Mouse (Mus musculus): ENCODE measurements around the gene Cntn2.
"Not testable (repeated sequence)": the region's sequence is repeated elsewhere in the genome, so short reads cannot be mapped to it uniquely, and the experiment has no call there.

Gene Cntn2

GRCm38 (mm10) chr1:132511521-132511920 is 31.5 kb downstream of the Cntn2 start:
- DNase-seq (ENCODE audit: low spot score in 2 of 2): no peak

GRCm38 (mm10) chr1:132509771-132510170 is 33.3 kb downstream of the Cntn2 start:
- peak in 1 of 2 experiments; percentile 9 for DNase-seq (ENCODE audit: low spot score in 2 of 2)

- DNase-seq (ENCODE audit: low spot score in 2 of 2): no peak
Measured at GRCm38 (mm10) chr1:132506656-132507055, 36.4 kb downstream of the Cntn2 start.

GRCm38 (mm10) chr1:132506058-132506457 is 37.0 kb downstream of the Cntn2 start, which contains the start of gene Tmem81:
TSS of gene Tmem81 (plus strand) at chr1:132506230.
- no peak for DNase-seq (ENCODE audit: low spot score in 2 of 2)

GRCm38 (mm10) chr1:132505155-132505554 is 37.9 kb downstream of the Cntn2 start:
- no peak for DNase-seq (ENCODE audit: low spot score in 2 of 2)

GRCm38 (mm10) chr1:132500535-132500934 is 42.5 kb downstream of the Cntn2 start:
- no peak for DNase-seq (ENCODE audit: low spot score in 2 of 2)

- no peak for DNase-seq (ENCODE audit: low spot score in 2 of 2)
Measured at GRCm38 (mm10) chr1:132483759-132484158, 59.3 kb downstream of the Cntn2 start.

- no peak for DNase-seq (ENCODE audit: low spot score in 2 of 2)
Measured at GRCm38 (mm10) chr1:132483234-132483633, 59.8 kb downstream of the Cntn2 start.

GRCm38 (mm10) chr1:132481619-132482018 is 61.4 kb downstream of the Cntn2 start:
- no peak for DNase-seq (ENCODE audit: low spot score in 2 of 2)

- no peak for DNase-seq (ENCODE audit: low spot score in 2 of 2)
Measured at GRCm38 (mm10) chr1:132479438-132479837, 63.6 kb downstream of the Cntn2 start.

- DNase-seq (ENCODE audit: low spot score in 2 of 2): peak; percentile 86 to 90
Measured at GRCm38 (mm10) chr1:132476928-132477691, 65.9 kb downstream of the Cntn2 start, which contains the start of gene Rbbp5. TSS of gene Rbbp5 (plus strand) at chr1:132477365.

- peak in 1 of 2 experiments; percentile 14 for DNase-seq (ENCODE audit: low spot score in 2 of 2)
Measured at GRCm38 (mm10) chr1:132476575-132476927, 66.5 kb downstream of the Cntn2 start.

GRCm38 (mm10) chr1:132474496-132474895 is 68.6 kb downstream of the Cntn2 start:
- no peak for DNase-seq (ENCODE audit: low spot score in 2 of 2)

- DNase-seq (ENCODE audit: low spot score in 2 of 2): no peak
Measured at GRCm38 (mm10) chr1:132472537-132472936, 70.5 kb downstream of the Cntn2 start.

GRCm38 (mm10) chr1:132471499-132471898 is 71.6 kb downstream of the Cntn2 start:
- DNase-seq (ENCODE audit: low spot score in 2 of 2): no peak

GRCm38 (mm10) chr1:132471032-132471431 is 72.0 kb downstream of the Cntn2 start:
- DNase-seq (ENCODE audit: low spot score in 2 of 2): no peak

- not testable (repeated sequence) for DNase-seq (ENCODE audit: low spot score in 2 of 2)
Measured at GRCm38 (mm10) chr1:132470031-132470430, 73.0 kb downstream of the Cntn2 start.

- DNase-seq (ENCODE audit: low spot score in 2 of 2): no peak
Measured at GRCm38 (mm10) chr1:132469519-132469918, 73.5 kb downstream of the Cntn2 start.

- no peak for DNase-seq (ENCODE audit: low spot score in 2 of 2)
Measured at GRCm38 (mm10) chr1:132468926-132469325, 74.1 kb downstream of the Cntn2 start.

- no peak for DNase-seq (ENCODE audit: low spot score in 2 of 2)
Measured at GRCm38 (mm10) chr1:132464651-132465050, 78.4 kb downstream of the Cntn2 start.
